Mouse (Mus musculus): Measurements from ENCODE around the gene Ceacam19. TPM values are rescaled to one million over a fixed set of nuclear protein-coding genes. Genes with fewer than 3 reads are reported as not detected.
A peak's percentile ranks its signal among the peaks of the same experiment; 100 is the strongest.
"Not testable (repeated sequence)": the region's sequence is repeated elsewhere in the genome, so short reads cannot be mapped to it uniquely, and the experiment has no call there.

Gene Ceacam19
- not detected in 2 replicates for polyA plus RNA-seq (2014; fragmentation: Nextera tagmentation; extraction: Ambion mirVana)

DNA sequence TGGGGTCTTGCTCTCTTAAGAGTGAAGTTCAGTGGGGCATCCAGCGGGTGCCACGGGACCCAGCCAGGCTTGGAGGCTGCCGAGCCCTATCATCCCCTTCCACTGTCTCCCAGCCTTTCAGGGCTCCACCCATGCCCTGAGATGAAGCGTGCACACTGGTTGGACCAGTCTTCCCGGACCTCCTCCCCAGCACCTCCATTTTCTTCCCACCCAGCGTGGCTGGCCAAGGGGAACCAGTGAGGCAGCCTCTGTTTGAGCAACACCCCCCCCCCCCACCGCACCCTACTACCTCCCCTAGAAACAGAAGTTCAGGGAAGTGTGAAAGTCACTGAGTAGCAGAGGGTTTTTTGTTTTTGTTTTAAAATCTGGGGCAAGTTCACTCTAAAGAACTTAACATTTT is at the start of gene Ceacam19:
Gene Ceacam19, minus strand, starts transcription at position 117 of the 400 bp plus-strand sequence.
- H3K4me1 ChIP-seq (ENCODE audit: control insufficient read depth, insufficient read depth, low read length): no peaks in the 10 kb centered on the region
- no peak for ATAC-seq (ENCODE audit: low read depth)
- H3K36me3 ChIP-seq (ENCODE audit: control insufficient read depth, insufficient read depth, low read length): no peaks in the 10 kb centered on the region
- no peak within 1 kb of the TSS for H3K4me2 ChIP-seq (ENCODE audit: low read depth, low read length)
- H3K4me3 ChIP-seq (ENCODE audit: low read depth, low read length): no peak within 1 kb of the TSS
- no peaks in the 10 kb centered on the region for H3K27me3 ChIP-seq (ENCODE audit: control insufficient read depth, insufficient read depth, low read length)
- no peak within 1 kb of the TSS for H3K27ac ChIP-seq (ENCODE audit: low read depth, low read length)
- no peaks in the 10 kb centered on the region; the same call in 1 of the 2 replicates for H3K9me3 ChIP-seq (ENCODE audit: control insufficient read depth, low read length)
- WGBS: 74% methylated on average over 7 of the region's 7 CpGs
- H3K9ac ChIP-seq (replicated peaks; ENCODE audit: low read depth, low read length): no peak within 1 kb of the TSS

DNA sequence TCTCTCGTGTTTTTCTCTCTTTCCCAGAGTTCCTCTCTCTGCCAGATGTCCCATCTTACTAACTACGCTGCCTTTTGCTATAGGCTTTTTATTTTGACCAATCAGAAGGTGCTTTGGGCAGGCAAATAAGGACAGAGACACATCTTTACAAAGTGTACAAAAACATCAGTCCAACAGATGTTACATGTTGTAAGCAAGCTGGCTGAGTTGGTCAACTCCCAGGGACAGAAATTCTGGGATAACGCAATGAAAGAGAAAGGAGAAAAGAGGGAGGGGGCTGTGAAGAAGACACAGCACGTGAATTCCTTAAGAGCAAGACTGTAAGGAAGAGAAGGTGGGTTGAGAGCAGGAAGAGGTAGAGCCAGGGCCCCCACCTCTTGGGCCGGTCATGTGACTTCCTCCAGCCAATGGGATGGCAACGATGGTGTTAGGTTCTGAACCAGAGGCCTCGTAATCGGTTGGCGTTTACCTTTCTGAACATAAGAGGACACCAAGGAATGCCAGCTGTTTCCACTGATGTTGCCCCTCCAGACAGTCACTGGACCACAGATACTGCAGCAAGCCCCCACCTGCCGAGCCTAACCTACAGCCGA is 49.6 kb upstream of the Ceacam19 start:
- H3K4me3 ChIP-seq (ENCODE audit: low read depth, low read length): no peak overlapping the region
- H3K36me3 ChIP-seq (ENCODE audit: control insufficient read depth, insufficient read depth, low read length): no peaks in the 10 kb centered on the region
- H3K9me3 ChIP-seq (ENCODE audit: control insufficient read depth, low read length): no peaks in the 10 kb centered on the region
- no peak for ATAC-seq (ENCODE audit: low read depth)
- no peak overlapping the region for H3K4me2 ChIP-seq (ENCODE audit: low read depth, low read length)
- H3K9ac ChIP-seq (replicated peaks; ENCODE audit: low read depth, low read length): no peak overlapping the region
- no peak overlapping the region for H3K27ac ChIP-seq (ENCODE audit: low read depth, low read length)
- H3K27me3 ChIP-seq (ENCODE audit: control insufficient read depth, insufficient read depth, low read length): no peaks in the 10 kb centered on the region
- 90% methylated on average over 11 of the region's 11 CpGs for WGBS
- no peaks in the 10 kb centered on the region for H3K4me1 ChIP-seq (ENCODE audit: control insufficient read depth, insufficient read depth, low read length)

DNA sequence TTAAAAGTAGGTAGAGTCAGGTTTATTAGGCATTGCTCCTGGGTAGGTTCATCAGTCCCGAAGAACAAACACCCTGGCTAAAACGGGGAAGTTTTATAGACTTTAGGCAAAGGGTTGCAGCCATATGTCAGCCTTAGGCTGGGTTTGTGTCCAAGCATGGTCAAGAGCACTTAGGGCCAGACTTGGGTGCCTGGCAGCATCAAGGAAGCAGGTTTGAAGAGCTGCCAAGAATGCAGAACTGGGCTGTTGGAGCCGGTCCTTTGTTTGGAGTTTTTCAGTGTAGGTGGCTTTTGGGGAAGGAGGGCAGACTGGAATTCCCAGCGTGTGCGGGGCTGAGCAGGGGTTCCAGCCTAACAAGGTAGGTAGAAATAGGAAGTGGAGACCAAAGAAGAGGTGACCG is 48.2 kb upstream of the Ceacam19 start:
- no peaks in the 10 kb centered on the region for H3K9me3 ChIP-seq (ENCODE audit: control insufficient read depth, low read length)
- no peaks in the 10 kb centered on the region for H3K36me3 ChIP-seq (ENCODE audit: control insufficient read depth, insufficient read depth, low read length)
- H3K27ac ChIP-seq (ENCODE audit: low read depth, low read length): no peak overlapping the region
- no peak overlapping the region for H3K4me2 ChIP-seq (ENCODE audit: low read depth, low read length)
- no peak overlapping the region for H3K4me3 ChIP-seq (ENCODE audit: low read depth, low read length)
- no peak overlapping the region for H3K9ac ChIP-seq (replicated peaks; ENCODE audit: low read depth, low read length)
- H3K27me3 ChIP-seq (ENCODE audit: control insufficient read depth, insufficient read depth, low read length): no peaks in the 10 kb centered on the region
- 79% methylated on average over 6 of the region's 6 CpGs for WGBS
- no peaks in the 10 kb centered on the region for H3K4me1 ChIP-seq (ENCODE audit: control insufficient read depth, insufficient read depth, low read length)
- no peak for ATAC-seq (ENCODE audit: low read depth)

DNA sequence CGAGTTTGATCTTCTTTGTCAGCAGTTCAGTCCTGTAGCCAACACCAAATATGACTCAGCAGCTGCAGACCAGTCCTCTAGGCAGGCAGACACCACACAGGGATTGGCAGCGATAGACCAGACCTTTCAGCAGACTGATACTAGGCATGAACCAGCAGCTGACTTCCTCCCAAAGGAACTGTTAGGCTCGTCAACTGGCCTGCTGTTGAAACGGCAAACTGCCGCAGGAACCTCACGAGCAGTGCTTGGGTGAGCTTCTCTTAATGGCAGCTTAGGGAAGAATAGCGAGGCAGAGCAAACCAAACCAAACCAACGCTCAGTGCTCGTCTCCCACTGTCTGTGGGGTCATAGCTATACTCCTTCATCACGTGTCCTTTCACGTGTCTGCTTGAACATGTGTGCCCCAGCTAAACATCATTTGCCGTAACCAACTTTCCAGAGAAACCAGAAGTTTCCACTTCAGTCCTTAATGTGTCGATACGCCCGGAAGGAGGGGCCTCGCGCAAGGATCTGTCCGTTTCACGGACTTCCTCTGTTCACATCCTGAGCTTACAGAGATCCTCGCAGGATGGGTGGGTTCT is 47.5 kb upstream of the Ceacam19 start:
- Histone ChIP-seq H3K9me3 (ENCODE audit: control insufficient read depth, low read length) (no peaks in the 10 kb centered on the region), H3K27ac (ENCODE audit: low read depth, low read length) (no peak overlapping the region), H3K36me3 (ENCODE audit: control insufficient read depth, insufficient read depth, low read length) (no peaks in the 10 kb centered on the region), H3K4me1 (ENCODE audit: control insufficient read depth, insufficient read depth, low read length) (no peaks in the 10 kb centered on the region), H3K4me3 (ENCODE audit: low read depth, low read length) (no peak overlapping the region), H3K27me3 (ENCODE audit: control insufficient read depth, insufficient read depth, low read length) (no peaks in the 10 kb centered on the region), H3K4me2 (ENCODE audit: low read depth, low read length) (no peak overlapping the region), H3K9ac (replicated peaks; ENCODE audit: low read depth, low read length) (no peak overlapping the region)
- no peak for ATAC-seq (ENCODE audit: low read depth)
- WGBS: 72% methylated on average over 20 of the region's 20 CpGs

DNA sequence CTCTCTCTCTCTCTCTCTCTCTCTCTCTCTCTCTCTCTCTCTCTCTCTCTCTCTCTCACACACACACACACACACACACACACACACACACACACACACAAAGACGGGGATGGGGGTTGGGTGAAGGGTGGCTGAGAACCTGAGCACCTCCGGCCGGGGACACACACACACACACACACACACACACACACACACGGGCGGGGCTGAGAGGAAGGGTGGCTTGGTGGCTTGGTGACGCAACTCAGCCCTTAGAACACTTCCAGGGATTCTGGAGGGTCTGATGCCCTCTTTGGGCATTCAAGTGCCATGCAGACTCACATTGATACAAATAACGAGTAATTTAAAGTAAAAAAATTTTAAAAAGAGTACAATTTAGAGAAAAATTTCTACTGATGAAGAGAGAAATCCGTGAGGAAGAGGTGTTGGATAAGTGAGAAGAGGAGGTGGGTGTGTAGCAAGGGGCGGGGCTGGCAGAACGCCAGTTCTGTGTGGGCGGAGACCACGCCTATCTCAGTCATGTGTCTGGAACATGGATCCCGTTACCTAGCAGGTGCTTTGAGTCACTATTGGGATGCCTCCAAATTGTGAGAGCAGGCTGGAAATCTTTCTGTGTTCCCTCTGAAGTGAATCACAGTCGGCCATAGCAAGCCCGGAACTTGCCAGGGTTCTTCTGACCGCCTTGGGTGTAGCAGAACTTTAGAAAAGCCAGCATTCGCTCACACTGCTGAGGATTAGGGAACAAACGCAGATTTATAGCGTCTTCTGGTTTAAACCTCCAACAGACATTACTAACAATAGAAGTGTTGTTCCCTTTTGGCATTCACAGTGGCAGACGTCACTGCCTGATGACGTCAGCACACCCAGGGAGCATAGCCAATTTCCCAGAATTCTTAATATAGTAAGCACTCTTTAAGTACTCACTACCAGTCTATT is 45.4 kb upstream of the Ceacam19 start:
- peak overlapping the region; percentile 46 for H3K4me2 ChIP-seq (ENCODE audit: low read depth, low read length)
- no peaks in the 10 kb centered on the region for H3K9me3 ChIP-seq (ENCODE audit: control insufficient read depth, low read length)
- peak; percentile 80 for ATAC-seq (ENCODE audit: low read depth)
- peak overlapping the region; percentile 25 for H3K27ac ChIP-seq (ENCODE audit: low read depth, low read length)
- H3K9ac ChIP-seq (replicated peaks; ENCODE audit: low read depth, low read length): no peak overlapping the region
- WGBS: 27% methylated on average over 21 of the region's 21 CpGs
- H3K4me1 ChIP-seq (ENCODE audit: control insufficient read depth, insufficient read depth, low read length): no peaks in the 10 kb centered on the region
- peak overlapping the region; percentile 7; the same call in 1 of the 2 replicates for H3K4me3 ChIP-seq (ENCODE audit: low read depth, low read length)
- H3K36me3 ChIP-seq (ENCODE audit: control insufficient read depth, insufficient read depth, low read length): no peaks in the 10 kb centered on the region
- no peaks in the 10 kb centered on the region for H3K27me3 ChIP-seq (ENCODE audit: control insufficient read depth, insufficient read depth, low read length)

DNA sequence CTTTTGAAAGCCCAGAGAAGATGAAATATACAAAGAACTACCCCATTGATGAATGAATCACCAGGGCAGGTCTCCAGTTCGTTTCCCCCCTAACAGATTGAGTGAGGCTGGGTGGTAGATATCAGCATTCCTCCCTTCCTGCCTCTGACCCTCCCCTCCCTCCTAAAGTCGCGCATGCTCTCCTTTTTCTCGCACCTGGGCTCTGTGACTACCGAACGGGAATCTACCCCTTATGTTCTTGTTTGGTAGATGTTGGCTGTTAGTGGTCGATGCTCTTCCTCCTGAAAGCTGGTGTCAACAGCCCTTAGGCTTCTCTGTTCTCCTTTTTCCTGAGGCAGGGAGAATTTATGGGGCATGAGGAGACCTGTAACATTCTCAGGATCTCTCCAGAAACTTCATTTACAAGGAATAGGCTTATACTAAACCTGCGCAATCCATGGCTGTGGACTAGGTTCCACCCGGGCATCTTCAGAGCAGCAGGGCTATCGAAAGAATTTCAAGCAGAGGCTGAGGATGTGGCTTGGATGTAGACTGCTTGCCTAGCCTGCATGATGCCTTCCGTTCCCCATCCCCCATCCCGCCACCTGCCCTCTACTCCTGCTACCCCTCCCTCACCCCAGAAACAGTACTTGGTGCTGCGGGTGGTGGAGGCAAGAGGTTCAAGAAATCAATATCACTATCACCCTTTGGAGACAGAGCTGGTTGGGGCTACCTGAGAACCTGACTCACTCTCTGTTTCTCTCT is 44.5 kb upstream of the Ceacam19 start:
- H3K36me3 ChIP-seq (ENCODE audit: control insufficient read depth, insufficient read depth, low read length): no peaks in the 10 kb centered on the region
- H3K9ac ChIP-seq (replicated peaks; ENCODE audit: low read depth, low read length): no peak overlapping the region; the same call in 1 of the 2 replicates
- no peaks in the 10 kb centered on the region for H3K27me3 ChIP-seq (ENCODE audit: control insufficient read depth, insufficient read depth, low read length)
- H3K4me1 ChIP-seq (ENCODE audit: control insufficient read depth, insufficient read depth, low read length): no peaks in the 10 kb centered on the region
- H3K4me2 ChIP-seq (ENCODE audit: low read depth, low read length): peak overlapping the region; percentile 16; the same call in 1 of the 2 replicates
- 20% methylated on average over 13 of the region's 13 CpGs for WGBS
- H3K27ac ChIP-seq (ENCODE audit: low read depth, low read length): no peak overlapping the region
- no peaks in the 10 kb centered on the region for H3K9me3 ChIP-seq (ENCODE audit: control insufficient read depth, low read length)
- ATAC-seq (ENCODE audit: low read depth): peak; percentile 33
- H3K4me3 ChIP-seq (ENCODE audit: low read depth, low read length): no peak overlapping the region

DNA sequence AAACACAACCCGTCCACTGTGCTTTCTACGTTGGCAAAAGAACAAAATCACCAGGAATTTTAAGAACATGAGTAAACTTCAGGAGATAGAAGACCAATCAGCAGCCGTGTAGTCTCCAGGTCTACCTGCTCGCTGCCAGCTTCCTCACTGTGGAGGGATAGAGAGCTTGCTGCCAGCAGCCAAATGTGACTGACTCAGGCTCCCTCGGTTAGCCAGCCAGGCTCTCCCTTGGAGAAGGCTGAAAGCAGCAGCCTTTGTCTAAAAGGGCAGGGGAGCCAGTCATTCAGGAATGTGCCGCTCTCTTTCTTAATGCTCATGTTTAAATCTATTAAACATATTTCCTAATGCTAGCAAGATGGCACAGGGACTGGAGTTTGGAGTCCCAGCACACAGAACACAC is 42.7 kb upstream of the Ceacam19 start:
- not testable (repeated sequence) for H3K27me3 ChIP-seq (ENCODE audit: control insufficient read depth, insufficient read depth, low read length); H3K9me3 ChIP-seq (ENCODE audit: control insufficient read depth, low read length); ATAC-seq (ENCODE audit: low read depth); H3K4me1 ChIP-seq (ENCODE audit: control insufficient read depth, insufficient read depth, low read length); H3K27ac ChIP-seq (ENCODE audit: low read depth, low read length); H3K4me3 ChIP-seq (ENCODE audit: low read depth, low read length); H3K4me2 ChIP-seq (ENCODE audit: low read depth, low read length); H3K36me3 ChIP-seq (ENCODE audit: control insufficient read depth, insufficient read depth, low read length); H3K9ac ChIP-seq (replicated peaks; ENCODE audit: low read depth, low read length)
- 90% methylated on average over 6 of the region's 6 CpGs for WGBS

DNA sequence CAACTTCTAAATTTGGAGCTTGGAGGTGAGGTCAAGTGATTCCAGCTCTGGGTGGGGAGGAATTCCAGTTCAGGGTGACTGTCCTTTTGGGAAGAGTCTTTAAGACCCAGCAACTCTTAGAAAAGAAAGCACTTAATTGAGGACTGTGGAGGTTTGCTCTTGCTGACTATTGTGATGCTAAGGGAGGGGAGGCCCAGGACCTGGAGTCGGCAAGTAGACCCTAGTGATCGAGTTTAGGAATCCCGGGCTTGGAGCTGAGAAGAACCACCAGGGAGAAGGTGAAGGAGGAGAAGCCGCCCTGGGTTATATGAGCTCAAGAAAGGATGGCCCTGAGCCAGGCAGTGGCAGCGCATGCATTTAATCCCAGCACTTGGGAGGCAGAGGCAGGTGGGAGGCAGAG is 40.7 kb upstream of the Ceacam19 start:
- ATAC-seq (ENCODE audit: low read depth): no peak
- H3K4me2 ChIP-seq (ENCODE audit: low read depth, low read length): no peak overlapping the region
- no peaks in the 10 kb centered on the region for H3K27me3 ChIP-seq (ENCODE audit: control insufficient read depth, insufficient read depth, low read length)
- H3K27ac ChIP-seq (ENCODE audit: low read depth, low read length): no peak overlapping the region
- H3K4me1 ChIP-seq (ENCODE audit: control insufficient read depth, insufficient read depth, low read length): no peaks in the 10 kb centered on the region
- no peaks in the 10 kb centered on the region for H3K36me3 ChIP-seq (ENCODE audit: control insufficient read depth, insufficient read depth, low read length)
- WGBS: 52% methylated on average over 5 of the region's 5 CpGs
- no peak overlapping the region for H3K4me3 ChIP-seq (ENCODE audit: low read depth, low read length)
- H3K9me3 ChIP-seq (ENCODE audit: control insufficient read depth, low read length): no peaks in the 10 kb centered on the region
- H3K9ac ChIP-seq (replicated peaks; ENCODE audit: low read depth, low read length): no peak overlapping the region
